Mouse (Mus musculus) thymus, adult 18-20 months (tissue): ENCODE results near the gene Prnd.

ENCODE experiments used
- DNase-seq, 2 experiments: peaks; one replicate each; pipeline ENCODE4 v3.0.0; 2022; ENCODE audit warnings: mixed read lengths in 2 of 2

Gene Prnd

DNA sequence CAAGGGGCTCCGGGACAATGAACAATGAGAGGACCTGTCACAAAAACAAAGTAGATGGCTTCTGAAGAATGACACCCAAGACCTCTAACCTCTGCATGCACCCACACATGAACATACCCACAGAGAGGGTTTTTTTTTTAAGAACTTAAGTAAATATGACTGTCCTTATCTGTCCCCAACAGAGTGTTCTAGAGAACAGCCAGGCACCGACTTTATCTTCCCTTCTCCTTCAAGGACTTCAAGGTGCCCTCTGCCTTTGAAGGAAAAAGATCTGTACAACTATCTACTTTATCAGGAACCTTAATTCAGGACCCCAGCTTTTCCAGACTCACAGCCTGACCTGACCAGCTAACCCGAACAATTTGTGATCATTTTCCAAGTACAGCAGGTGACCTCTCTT is 10.2 kb upstream of the Prnd start:
- DNase-seq, result no peak

DNA sequence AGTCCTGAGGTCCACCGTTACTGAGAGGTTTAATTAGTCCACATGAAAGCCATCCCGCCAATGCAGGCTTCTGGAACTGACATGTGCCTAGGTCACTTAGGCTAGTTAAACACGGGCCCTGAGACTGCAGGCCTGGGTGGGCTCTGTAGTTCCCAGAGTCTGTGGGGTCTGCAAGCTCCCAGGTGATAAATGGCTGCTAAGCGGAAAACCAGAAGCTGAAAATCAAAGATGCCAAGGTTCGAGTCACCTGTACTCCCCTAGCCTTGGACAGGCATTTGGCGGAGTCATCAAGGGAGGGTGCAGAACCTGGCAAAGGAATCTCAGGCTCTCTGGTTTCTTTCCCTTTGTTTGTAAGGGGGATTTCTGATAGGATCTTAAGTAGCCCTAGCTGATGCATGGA is 9.2 kb upstream of the Prnd start:
- DNase-seq, result no peak

DNA sequence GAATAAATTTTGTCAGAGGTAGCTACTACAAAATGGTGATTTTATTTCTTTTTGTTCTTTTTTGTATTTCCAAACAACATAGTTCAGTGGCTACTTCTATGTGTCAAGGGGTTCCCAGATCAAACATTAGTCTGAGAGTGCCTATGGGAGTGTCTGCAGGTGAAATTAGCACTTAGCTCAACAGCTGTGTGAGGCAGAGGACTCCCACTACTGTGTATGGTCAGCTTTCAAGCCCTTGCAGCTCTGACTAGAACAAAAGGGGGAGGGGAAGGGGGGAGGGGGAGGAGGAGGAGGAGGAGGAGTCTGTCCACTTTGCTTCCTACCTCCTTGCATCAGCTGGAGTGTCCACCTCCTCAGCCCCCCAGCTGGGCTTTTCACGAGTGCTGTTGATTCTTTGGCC is 6.3 kb upstream of the Prnd start:
- DNase-seq, result no peak

DNA sequence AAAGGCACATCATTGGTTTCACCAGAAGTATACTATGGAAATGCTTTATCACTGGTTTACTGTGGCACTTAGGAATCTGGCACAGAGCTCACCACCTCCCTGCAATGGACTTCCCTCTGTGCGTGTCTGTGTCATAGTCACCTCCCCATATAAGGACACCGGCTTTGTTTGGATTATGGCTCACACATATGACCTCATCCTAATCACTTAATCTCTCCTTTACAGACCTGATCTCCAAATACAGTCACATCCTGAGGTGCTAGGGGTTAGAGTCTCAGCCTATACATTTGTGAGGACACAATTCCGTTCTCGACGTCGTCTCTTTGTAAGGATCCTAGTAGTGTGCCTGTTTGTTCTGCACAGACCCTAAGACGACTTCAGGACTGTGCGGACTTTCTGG is 5.4 kb upstream of the Prnd start:
- no peak for DNase-seq

DNA sequence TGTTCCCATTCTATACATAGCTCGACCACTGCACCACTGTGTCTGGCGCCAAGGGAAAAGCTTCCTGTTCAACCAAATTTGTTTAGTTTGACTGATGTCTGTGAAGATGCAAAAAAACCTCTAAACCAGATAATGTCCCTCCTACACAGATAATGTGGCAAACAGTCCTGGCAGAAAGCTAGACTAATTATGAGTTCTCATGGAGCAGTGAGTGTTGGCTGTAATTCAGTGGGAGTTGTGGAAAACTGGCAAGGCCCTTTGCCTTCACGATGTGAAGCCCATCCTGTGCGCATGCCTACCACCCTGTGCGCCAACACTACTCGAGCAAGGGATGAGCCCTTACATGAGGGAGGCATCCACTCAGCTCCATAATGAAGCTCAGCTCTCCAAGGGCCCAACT is 4.9 kb upstream of the Prnd start:
- no peak for DNase-seq

DNA sequence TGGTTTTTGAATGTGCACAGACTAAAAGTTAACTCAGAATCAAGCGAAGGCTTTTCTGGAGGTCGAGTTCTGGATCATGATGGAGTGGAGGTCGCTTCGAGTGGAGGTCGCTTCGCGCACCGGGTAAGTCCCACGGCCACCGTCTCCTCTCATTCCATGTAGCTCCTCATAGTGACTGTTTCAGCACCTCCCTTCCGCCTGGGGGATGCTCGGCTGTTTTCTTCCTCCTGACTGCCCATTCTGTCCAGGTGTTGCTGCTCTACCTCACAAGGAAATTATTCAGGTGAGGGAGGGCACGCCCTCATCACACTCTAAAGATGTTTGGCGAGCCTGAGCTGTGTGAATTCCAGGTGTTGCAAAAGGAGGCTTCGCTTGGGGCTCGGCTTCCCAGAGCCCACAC is 4.3 kb upstream of the Prnd start:
- peak in 1 of 2 experiments; percentile 1 for DNase-seq

DNA sequence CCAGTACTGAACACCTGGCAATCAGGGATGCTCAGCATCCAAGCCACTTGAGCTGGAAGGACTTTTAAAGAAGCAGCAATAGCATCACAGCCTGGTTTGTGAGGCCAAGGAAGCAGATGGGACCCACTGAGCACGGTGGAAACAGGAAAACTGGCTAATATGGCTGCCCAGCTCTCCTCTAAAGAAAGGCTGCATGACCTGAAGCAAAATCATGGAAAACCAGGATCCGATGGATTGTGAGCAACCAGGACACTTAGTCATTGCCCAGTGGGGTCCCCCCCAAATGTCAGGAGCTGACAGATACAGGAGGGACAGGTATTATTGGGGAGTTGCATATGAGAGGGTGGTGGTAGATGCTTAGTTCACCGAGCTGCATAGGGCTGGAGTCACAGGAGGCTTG is 2.5 kb upstream of the Prnd start:
- DNase-seq, result no peak

DNA sequence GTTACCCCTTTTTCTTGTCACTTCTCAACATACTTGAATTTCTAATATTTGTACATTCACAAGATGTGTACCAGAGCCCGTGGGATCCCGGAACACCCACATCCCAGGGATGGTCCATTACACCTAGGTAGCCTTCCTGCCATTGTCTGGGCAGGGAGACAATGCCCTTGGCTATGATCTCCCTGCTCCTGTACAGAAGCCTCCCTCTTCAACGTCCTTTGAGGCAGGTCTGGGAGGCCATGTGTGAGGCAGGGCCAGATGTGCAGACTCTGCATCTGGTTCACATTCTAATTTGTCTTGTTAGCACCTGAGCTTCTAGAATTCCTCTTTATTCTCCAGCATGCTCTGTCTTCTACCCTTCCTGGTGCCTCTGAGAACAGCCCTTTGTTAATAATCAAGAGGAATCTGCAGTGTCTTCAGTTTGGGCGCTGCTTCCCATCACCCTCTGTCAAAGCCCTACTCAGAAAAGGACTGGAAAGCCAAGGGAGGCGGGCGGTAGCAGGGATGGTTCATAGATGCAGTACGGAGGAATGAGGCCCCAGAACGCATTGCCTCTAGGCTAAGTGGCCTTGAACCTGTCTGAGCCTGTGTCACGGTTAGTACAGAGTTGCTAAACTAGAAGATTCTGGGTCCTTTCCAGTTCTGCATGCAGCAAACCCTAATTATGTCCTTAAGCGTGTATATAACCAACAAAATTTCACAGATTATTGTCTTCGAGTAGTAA is 1.6 kb upstream of the Prnd start:
- no peak for DNase-seq

DNA sequence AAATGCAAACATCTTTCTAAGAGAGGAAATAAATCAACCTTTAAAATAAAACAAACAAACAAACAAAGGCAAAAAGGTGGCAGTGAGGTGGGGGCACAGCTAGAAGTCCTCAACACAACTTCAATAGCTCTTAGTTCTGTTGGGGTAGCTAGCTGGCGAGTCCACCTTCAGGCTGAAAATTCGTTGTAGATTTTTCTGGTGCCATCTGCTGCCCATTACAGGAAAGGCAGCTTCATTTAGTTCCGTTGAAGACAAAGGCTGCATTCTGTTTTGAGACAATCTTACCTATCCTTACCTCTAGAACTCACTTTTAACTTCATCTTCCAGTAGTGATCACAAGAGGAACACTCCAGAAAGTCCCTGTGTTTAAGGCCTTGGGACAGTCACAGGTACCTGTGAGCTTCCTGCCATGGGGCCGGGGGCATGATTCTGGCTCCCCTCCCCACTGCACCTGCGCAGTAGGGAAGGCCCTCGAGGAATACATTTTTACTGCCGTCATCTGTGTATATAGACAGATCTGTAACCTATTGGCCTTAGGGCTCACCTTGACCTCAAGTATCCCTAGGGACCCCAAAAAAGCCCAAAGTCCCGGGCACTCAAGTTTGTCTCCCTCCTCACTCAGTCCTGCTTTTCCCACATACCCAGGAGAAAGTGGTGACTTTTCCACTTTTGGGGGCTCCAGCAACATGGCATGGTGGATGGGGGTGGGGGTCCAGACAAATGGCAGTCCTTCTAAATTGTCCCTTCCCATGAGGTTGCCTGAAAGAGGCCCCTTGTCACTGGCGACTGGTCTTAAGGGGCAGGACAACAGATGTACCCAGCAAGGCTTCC is 679 bp upstream of the Prnd start:
- peak in 1 of 2 experiments; percentile 6 for DNase-seq

DNA sequence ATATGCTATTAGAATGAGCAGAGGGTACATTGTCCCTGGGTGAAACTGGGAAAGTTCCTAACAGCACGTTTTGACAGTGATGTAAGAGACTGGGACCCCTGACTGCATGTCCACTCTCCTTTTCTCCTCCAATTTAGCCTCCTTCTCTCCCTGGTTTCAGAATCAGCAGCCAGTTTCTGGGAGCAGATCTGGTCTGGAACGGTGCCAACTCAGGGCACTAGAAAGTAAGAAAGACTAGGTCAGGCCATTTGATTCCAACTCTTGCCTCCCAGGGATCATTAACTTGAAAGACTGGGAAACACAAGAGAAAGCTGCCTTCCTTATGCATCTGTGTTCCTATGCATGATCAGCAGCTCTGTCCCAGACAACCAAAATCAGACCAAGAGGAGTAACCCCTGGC is 1.8 kb downstream of the Prnd start:
- no peak for DNase-seq

DNA sequence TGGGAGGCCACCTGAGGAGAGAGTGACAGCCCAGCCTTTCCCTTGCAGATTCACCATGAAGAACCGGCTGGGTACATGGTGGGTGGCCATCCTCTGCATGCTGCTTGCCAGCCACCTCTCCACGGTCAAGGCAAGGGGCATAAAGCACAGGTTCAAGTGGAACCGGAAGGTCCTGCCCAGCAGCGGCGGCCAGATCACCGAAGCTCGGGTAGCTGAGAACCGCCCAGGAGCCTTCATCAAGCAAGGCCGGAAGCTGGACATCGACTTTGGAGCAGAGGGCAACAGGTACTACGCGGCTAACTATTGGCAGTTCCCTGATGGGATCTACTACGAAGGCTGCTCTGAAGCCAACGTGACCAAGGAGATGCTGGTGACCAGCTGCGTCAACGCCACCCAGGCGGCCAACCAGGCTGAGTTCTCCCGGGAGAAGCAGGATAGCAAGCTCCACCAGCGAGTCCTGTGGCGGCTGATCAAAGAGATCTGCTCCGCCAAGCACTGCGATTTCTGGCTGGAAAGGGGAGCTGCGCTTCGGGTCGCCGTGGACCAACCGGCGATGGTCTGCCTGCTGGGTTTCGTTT is 2.4 kb downstream of the Prnd start:
- no peak for DNase-seq

DNA sequence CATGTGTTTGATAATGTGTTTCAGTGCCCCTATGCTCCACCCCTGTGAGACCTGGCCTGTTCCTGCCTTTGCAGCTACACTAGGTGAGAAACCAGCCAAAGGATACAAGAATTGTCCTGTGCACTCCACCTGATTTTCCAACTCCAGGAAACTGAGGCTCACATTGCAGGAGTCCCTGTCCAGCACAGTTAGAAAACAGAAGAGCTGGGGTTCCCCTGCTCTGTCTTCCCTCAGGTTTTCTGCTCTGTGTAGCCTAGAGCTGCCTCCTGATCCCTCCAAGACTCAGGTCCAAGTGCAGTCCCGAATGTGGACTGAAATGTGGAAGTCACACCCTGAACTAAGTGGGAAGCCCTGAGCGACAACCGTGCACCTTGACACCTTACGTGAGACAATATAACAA is 3.0 kb downstream of the Prnd start:
- no peak for DNase-seq

DNA sequence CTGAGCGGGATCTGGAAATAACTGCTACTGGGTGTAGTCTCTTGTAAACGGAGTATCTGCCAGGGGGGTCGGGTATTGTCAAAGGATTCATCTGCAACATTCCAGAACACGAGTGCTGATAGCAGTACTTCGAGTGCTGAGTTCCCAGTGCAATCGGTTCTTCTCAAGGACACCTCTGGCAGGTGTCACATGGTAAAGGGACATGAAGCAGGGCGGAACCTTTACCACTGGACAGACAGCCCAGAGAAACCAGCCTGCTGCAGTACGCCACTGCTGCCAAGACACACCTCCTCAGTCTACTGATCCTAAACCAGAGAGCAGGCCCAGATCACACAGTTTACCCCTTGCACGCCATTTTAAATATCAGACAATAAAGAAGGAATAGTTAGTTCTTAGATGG is 4.2 kb downstream of the Prnd start:
- DNase-seq, result no peak

DNA sequence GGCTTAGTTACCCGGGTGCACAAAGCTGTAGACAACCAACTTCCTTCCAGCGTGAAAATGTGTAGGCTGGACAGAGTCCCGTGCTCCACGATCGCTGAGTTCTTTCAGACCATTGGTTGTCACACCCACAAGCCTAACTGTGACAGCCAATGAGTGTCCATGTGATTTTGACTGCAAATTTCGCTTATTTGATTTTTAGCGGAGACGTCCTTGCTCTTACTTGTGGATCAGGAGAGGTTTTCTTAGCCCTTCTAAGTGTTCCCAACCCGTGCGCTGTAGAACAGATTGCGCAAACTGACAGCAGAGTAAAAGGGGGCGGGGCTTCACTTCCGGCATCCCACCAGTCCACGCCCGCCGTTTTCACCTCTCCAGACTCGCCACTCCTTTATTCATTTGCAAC is 4.6 kb downstream of the Prnd start:
- DNase-seq, result peak in 1 of 2 experiments; percentile 27

DNA sequence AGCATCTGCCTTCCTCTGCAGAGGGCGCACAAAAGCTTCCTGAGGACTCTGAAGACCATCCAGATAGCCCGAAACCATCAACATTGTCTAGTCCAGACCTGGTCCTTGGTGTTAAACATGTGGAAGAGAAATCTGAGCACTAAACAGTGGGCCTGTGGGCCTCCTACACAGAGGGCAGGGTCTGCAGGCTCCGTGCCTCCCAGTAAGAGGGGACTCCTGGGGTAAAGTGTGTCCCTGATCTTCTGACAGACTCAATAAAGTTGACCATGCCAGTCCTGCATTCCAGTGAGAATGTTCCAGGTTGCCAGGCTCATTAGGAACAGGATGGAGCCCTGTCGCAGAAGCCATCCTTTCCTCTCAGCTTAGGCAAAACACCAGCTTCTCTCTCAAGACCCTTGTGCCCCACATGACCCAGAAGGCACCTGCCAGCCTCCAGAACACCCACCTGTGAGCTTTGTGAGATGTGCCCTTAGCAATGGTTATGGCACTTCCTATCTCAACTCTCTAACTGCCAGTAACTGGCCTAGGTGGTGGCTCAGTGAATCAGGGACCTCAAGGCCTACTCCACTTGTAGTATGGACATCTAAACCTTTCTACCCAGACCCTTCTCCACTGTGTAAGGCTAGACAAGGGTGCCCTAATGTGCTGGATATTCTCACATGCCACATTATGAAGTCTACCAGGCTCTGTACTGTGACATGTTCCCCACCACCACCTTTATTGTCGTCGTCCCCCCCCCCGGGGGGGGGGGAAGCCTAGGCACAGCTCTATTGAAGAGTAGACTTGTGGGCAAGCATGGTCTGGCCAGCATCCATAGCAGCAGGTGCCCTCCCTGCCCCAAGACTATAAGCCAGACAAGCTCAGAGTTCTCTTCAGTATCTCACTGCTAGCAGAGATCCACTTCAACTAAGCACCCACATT is 5.9 kb downstream of the Prnd start:
- no peak for DNase-seq

DNA sequence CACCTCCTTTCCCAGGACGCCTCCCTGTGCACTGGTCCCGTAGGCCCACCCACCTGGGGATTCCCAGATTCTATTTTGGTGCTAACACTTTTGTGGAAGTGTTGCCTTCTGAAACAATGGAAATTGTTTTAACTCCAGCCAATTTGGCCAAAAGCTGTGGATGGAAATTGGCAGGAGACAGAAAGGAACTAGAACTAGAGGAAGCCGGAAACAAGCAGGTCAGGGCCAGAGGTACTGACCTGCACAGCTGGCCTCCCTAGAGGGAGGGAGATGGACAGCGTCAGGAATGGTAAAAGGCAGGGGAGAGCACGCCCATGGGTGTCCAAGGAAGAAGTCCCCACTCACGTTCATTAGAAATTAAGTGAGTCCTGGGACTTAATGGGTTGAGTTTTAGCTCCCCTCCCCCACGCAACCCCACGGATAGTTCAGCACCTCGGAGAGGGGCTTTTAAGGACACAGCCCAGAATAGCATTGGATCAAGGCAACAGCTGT is 7.1 kb downstream of the Prnd start:
- DNase-seq, result no peak

DNA sequence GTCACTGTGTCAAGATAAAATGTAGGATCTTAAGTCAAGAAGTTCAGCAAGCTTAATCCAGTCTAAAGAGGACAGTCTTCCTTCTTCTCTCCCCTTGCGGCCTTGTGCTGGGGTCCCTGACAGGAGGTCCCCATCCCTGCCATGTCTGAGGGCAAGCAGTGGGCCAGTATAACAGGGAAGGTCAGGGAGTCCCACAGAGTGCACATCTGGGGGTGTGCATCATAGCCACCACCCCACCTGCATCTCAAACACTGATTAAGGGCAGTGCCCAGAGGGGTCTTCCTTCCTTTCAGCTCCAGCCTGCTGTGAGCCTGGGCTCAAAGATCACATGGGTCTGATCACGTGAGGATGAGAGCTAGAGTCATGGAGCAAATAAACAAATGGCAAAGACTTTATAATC is 11.0 kb downstream of the Prnd start:
- no peak for DNase-seq

DNA sequence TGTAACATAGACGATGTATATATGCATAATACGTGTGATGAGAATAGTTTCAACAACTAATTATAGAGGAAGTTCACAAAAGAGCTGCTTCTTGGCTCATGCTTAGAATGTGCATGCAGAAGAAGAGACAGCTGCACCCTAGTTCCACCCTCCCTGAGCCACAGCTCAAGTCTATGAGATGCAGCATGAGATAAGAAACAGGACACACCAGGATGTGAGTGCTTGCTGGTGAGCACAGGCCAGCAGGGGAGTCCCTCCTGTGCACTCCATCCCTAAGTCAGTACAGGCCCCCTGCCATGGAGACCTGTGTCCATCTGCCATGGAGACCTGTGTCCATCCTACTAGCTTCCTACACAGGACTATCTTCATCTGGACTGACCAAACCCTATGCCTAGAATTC is 19.9 kb downstream of the Prnd start:
- DNase-seq, result no peak

DNA sequence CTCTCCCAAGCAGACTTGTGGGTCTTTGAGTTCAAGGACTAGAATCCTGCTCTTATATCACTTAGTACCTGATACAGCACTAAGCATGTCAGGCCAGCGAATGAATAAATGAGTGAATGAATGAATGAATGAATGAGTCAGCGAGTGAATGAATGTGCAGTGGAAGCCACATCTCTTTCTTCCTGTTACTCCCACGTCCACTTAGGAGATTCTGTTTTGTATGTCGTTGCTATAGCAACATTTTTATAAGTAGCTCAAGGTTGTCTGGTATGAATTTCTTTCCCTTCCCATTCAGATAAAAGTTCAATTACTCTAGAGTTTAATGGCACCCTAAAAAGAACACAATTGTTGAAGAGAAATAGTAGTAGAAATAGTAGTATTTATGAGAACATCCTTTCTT is 20.4 kb downstream of the Prnd start:
- no peak for DNase-seq

DNA sequence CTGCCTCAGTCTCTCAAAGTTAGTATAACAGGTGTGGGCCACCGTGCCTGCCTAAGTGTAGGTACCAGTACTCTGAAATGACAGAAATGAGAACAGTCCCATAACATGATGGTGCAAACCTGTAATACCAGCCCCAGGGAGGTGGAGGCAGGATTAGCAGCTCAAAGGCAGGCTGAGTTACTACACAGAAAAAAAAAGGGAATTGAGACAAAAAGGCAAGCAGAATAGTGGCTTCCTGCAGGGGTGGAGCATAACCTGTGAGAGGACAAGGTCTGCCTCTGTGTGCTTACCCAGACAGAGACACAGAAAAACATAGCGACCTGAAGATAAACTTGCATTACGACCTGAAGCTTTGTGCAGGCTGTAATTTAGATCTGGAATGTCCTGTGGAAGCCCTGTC is 26.0 kb downstream of the Prnd start:
- no peak for DNase-seq

DNA sequence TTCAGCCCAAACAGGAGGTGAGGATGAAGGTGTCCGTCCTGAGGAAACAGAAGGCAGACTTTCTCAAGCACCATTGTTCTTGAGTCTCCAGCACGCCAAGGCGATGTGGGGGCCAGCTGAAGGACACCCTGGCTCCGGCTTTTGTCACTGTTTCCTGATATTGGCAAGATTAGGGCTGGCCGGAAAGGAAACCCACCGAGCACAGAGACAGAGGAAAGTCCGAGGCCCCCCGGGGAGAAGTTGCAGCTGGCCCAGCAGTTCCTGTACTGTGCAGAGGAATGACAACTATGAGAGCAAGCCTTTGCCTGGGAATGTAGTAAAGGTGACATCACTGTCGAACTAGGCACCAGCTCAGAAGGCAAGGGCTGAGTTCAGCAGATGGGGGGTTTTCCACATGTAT is 30.2 kb downstream of the Prnd start:
- no peak for DNase-seq

DNA sequence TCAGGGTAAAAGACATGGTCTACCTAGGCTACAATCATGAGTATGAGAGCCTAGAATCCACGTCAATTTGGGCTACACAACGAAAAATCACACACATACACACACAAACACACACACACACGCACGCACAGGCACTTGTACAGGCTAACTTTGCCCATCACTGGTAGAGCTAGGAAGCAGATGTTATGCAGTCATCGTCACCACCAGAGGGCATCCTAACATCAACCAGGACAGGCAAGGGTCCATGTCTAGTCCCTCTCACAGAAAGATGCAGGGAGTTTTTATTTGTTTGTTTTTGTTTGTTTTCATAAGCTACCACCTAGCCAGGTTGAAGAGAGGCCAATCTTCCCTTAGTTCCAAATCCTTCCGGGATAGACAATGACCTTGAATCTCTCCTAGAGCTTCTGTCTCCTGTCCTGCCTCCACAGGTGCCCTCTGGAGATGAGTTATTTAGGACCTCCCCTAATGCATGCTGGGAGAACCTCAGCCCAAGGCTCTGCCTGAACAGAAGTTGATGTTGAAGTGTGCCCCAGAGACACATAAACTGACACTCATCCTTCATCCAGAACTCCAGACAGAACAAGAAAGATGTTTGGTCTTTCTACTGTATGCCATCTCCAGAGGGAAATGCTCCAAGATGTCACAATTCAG is 32.0 kb downstream of the Prnd start:
- no peak for DNase-seq
